Mouse (Mus musculus) embryonic facial prominence, embryonic 15.5 days (tissue): ENCODE results near the gene Tmod4. TPM values are rescaled to one million over a fixed set of nuclear protein-coding genes. Genes with fewer than 3 reads are reported as not detected.

Source experiments
- ATAC-seq: fragments of 200-750 bp; cut with Nextera tagmentation; 2 replicates; pipeline ENCODE4 v1.8.0; 2017; ENCODE audit warnings: low read depth, moderate TSS enrichment; ENCODE audit not compliant: insufficient number of reproducible peaks, low FRiP score, low TSS enrichment
- H3K27ac ChIP-seq: fragments of 300-500 bp; sonication (generic); replicated peaks from 2 replicates; pipeline ENCODE4 v1.5.1; 2015; ENCODE audit warnings: mild to moderate bottlenecking, inconsistent platforms
- H3K27me3 ChIP-seq: fragments of 300-500 bp; sonication (generic); 2 replicates; pipeline ENCODE4 v1.6.1; 2015; ENCODE audit warnings: inconsistent platforms
- H3K36me3 ChIP-seq: fragments of 300-500 bp; sonication (generic); 2 replicates; pipeline ENCODE4 v1.6.1; 2015; ENCODE audit warnings: mild to moderate bottlenecking, inconsistent platforms
- H3K4me1 ChIP-seq: fragments of 300-500 bp; sonication (generic); 2 replicates; pipeline ENCODE4 v1.6.1; 2015; ENCODE audit warnings: inconsistent platforms
- H3K4me2 ChIP-seq: fragments of 300-500 bp; sonication (generic); replicated peaks from 2 replicates; pipeline ENCODE4 v1.6.1; 2015; ENCODE audit warnings: mild to moderate bottlenecking, inconsistent platforms
- H3K4me3 ChIP-seq: fragments of 300-500 bp; sonication (generic); replicated peaks from 2 replicates; pipeline ENCODE4 v1.5.1; 2015; ENCODE audit warnings: mild to moderate bottlenecking, inconsistent platforms
- H3K9ac ChIP-seq: fragments of 300-500 bp; sonication (generic); 2 replicates; pipeline ENCODE4 v1.6.1; 2015; ENCODE audit warnings: inconsistent platforms
- H3K9me3 ChIP-seq: fragments of 300-500 bp; sonication (generic); replicated peaks from 2 replicates; pipeline ENCODE4 v1.6.1; 2016; ENCODE audit warnings: inconsistent platforms
- WGBS: fragments of 180-500 bp; shearing (Covaris S2); methylation state at CpG from one replicate; pipeline ENCODE4 v1.1.7; 2015; 5-methylcytosine and 5-hydroxymethylcytosine counted together
- polyA plus RNA-seq: library from polyadenylated mRNA; unstranded; fragments of >200 nt; fragmentation: Nextera tagmentation; extraction: Ambion mirVana; gene quantifications from 2 replicates; pipeline ENCODE4 v1.2.1, GENCODE M21; 2015

The Tmod4 gene
- polyA plus RNA-seq, 1 experiment from 2014 or later, result 1.7 TPM

DNA sequence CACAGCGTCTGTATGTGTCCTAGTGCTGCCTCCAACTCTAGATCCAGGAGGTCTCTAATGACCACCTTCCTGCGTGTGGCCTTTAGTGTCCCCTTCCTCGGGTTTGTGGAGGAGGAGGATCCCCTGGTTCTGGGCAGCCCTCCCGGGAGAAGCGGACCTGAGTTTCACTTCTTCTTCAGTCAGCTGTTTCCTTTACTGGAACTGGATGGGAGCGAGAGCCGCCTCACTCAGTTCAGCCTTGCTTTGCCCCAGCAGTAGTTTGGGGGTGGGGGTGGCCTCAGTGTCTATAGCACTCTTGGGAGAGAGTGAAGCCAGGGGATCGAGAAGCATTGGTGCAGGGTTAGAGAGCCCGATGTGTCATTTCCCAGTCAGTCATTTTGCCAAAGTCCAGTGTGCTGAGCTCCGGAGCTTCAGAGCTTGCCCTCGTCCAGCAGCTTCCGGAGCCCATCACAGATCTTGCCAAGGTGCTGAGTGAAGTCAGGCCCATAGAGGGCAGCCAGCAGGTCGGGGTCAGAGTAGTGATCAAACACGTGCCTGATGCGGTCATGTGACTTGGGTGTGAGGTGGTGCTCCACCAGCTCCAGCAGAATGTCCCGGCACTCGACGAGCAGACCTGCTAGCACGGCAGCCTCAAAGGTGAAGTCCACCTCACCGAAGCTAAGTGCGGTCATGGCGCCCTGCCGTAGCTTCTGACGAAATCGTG, 15.5 kb downstream of the Tmod4 start:
- Histone ChIP-seq H3K36me3 (peaks cover 27% of the 10 kb centered on the region), H3K9ac (no peak overlapping the region), H3K27me3 (no peaks in the 10 kb centered on the region), H3K4me2 (no peak overlapping the region), H3K9me3 (no peaks in the 10 kb centered on the region), H3K27ac (no peak overlapping the region), H3K4me1 (peaks cover 14% of the 10 kb centered on the region), H3K4me3 (no peak overlapping the region)
- ATAC-seq, result no peak
- WGBS, result 73% methylated on average over 25 of the region's 25 CpGs

DNA sequence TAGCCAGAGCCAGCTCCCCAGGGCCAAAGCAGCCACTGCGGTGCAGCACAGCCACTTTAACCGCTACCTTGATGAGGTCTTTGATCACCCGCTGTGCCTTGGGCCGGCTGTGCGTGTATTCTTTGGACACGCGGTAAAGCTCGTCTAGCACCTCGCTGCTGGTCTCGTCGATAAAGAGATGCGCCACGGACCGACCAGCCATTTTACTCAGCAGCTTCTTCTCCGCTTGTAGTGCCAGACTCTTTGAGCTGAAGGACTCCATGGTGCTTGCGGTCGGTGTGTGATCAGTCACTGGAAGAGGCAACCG, 16.0 kb downstream of the Tmod4 start:
- Histone ChIP-seq H3K9ac (no peak overlapping the region), H3K4me2 (no peak overlapping the region), H3K27ac (no peak overlapping the region), H3K4me1 (peaks cover 10% of the 10 kb centered on the region), H3K36me3 (peaks cover 27% of the 10 kb centered on the region), H3K9me3 (no peaks in the 10 kb centered on the region), H3K27me3 (no peaks in the 10 kb centered on the region), H3K4me3 (no peak overlapping the region)
- no peak for ATAC-seq
- 71% methylated on average over 18 of the region's 18 CpGs for WGBS

DNA sequence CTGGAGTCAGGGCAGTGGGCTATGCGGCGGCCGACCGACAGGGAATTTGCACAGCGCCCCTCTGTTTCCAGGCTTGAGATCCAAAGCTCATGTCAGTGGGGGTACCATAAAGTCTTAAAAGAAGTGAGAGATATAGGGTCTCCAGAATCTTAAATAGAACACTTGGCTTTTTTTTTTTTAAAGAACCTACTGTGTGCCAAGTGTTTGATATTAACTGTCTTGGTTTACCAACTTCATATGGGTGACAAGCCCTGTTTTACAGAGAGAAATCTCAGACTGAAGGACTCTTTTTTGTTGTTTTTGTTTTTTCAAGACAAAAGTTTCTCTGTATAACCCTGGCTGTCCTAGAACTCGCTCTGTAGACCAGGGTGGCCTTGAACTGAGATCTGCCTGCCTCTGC, 16.5 kb downstream of the Tmod4 start:
- peaks cover 5% of the 10 kb centered on the region; the same call in 1 of the 2 replicates for H3K4me1 ChIP-seq
- 91% methylated on average over 6 of the region's 6 CpGs for WGBS
- no peak overlapping the region for H3K4me3 ChIP-seq
- no peaks in the 10 kb centered on the region for H3K9me3 ChIP-seq
- H3K27ac ChIP-seq, result no peak overlapping the region
- peaks cover 27% of the 10 kb centered on the region for H3K36me3 ChIP-seq
- no peaks in the 10 kb centered on the region for H3K27me3 ChIP-seq
- no peak for ATAC-seq
- no peak overlapping the region for H3K4me2 ChIP-seq
- H3K9ac ChIP-seq, result no peak overlapping the region

DNA sequence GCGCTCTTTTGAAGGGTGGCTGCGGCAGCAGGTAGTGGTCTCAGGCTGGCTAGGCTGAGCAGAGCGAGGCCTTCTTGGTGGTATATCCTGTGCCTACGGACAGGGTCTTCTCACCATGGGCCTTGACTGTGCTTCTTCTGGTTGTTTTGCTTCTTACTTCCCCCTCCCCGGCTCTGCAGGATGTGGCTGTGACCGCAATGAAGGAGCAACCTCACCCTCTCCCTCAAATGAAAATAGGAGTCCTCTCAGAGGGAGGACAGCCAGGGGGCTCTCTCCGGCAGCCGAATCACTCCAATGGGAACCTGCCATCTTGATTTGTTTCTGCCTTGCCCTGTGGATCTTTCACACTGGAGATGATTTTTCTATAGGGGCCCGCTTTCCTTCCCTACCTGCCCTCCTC, 17.2 kb downstream of the Tmod4 start:
- Histone ChIP-seq H3K4me1 (no peaks in the 10 kb centered on the region), H3K27ac (no peak overlapping the region), H3K9ac (no peak overlapping the region), H3K27me3 (no peaks in the 10 kb centered on the region), H3K4me2 (no peak overlapping the region), H3K36me3 (peaks cover 27% of the 10 kb centered on the region), H3K4me3 (no peak overlapping the region), H3K9me3 (no peaks in the 10 kb centered on the region)
- WGBS, result 90% methylated on average over 9 of the region's 9 CpGs
- no peak for ATAC-seq

DNA sequence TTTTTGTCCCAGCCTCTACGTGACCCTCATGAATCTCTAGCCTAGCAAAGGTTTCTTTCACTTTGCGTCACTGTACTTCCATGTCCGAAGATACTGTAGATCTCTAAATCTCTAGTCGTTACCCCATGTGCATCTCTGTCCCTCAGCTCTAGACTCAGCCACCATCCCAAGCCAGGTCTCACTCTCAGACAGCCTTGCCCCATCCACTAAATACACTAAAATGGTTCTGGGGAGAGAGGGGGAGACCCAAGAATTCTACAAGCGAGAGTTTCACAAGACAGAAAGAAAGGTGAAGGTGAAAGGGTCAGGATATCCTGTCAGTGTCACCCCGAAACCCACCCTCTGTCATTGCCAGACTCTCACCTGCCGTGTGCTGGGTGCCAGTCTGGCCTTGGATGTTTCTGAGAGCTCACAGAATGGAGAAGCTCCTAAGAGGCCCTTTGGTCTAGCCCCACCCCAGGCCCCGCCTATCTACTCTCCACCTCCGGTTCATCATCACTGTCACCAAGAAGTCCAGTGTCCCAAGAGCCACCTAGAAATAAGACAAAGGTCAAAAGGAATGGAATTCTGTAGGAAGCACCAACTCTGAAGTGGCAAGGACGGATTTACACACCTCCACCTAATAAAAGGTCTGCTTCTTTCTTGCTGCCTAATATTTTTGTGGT, 17.8 kb downstream of the Tmod4 start, which contains the start of gene Tnfaip8l2:
Tnfaip8l2 (minus strand) TSS at position 409 of the 665 bp plus-strand sequence.
- no peak within 1 kb of the TSS for H3K9ac ChIP-seq
- H3K4me1 ChIP-seq, result no peaks in the 10 kb centered on the region
- no peak within 1 kb of the TSS for H3K4me3 ChIP-seq
- H3K27me3 ChIP-seq, result no peaks in the 10 kb centered on the region
- no peaks in the 10 kb centered on the region for H3K9me3 ChIP-seq
- H3K27ac ChIP-seq, result no peak within 1 kb of the TSS
- no peak for ATAC-seq
- 84% methylated on average over 10 of the region's 10 CpGs for WGBS
- peaks cover 27% of the 10 kb centered on the region for H3K36me3 ChIP-seq
- no peak within 1 kb of the TSS for H3K4me2 ChIP-seq

DNA sequence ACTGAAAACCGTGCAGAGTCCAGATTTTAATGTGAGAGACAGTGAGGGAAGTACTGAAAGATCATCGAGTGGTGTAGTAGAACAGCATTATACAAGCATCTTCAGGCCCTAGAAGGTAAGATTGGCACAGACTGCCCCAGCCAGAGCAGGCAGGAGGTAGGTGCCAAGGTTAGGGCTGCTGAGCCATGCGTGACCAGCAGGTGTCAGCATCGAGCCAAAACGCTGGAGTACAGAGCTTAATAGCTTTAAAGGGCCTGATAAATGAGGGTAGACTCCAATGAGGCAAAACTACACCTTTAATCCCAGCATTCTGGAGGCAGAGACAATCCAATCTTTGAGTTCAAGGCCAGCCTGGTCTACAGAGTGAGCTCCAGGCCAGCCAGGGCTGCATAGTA, 18.3 kb downstream of the Tmod4 start:
- ATAC-seq, result 0 out of 2 replicates have a peak, but pooled peaks have one; percentile 52

DNA sequence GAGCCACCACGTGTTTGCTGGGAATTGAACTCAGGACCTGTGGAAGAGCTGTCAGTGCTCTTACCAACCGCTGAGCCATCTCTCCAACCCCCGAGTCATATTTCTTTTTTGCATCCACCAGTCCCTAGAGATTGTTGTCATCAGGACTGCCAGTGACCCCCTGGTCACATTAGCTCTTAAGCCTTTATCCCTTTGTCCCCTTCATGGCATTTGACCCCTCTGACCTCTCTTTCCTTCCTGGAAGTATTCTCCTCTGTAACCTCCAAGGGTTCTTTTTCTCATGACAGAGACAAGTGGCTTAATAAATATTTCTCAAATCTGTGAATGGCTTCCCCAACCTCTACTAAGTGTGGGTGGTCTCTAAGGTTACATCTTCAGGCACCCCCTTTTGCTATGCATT, 23.6 kb downstream of the Tmod4 start:
- no peak overlapping the region for H3K27ac ChIP-seq
- no peak overlapping the region for H3K4me3 ChIP-seq
- H3K36me3 ChIP-seq, result no peaks in the 10 kb centered on the region
- 47% methylated on average over 3 of the region's 3 CpGs for WGBS
- H3K4me1 ChIP-seq, result no peaks in the 10 kb centered on the region
- ATAC-seq, result no peak
- no peak overlapping the region for H3K4me2 ChIP-seq
- H3K9ac ChIP-seq, result no peak overlapping the region
- H3K9me3 ChIP-seq, result no peaks in the 10 kb centered on the region
- H3K27me3 ChIP-seq, result no peaks in the 10 kb centered on the region

More for the DNA sequence above, 18.3 kb downstream of the Tmod4 start:
- H3K4me3 ChIP-seq, result no peak overlapping the region
- H3K27me3 ChIP-seq, result no peaks in the 10 kb centered on the region
- H3K4me2 ChIP-seq, result no peak overlapping the region
- H3K9ac ChIP-seq, result no peak overlapping the region
- H3K27ac ChIP-seq, result no peak overlapping the region
- H3K36me3 ChIP-seq, result peaks cover 27% of the 10 kb centered on the region
- no peaks in the 10 kb centered on the region for H3K9me3 ChIP-seq
- no peaks in the 10 kb centered on the region for H3K4me1 ChIP-seq
- 7% methylated on average over 5 of the region's 5 CpGs for WGBS

DNA sequence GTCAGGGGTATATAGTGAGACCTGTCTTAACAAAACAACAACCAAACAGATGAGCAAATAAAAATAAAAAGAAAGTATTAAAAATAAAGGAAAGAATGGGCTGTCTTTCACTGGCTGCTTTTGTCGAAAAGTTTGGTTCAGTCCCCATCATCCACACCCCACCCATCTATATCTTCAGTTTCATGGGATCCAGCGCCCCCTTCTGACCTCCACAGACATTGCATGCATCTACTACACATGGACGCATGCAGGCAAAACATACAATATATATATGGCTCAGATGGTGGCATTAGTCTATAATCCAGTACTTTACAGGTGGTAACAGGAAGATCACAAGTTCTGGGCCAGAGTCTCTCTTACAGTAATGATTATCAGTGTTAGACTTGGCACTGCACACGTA, 29.6 kb downstream of the Tmod4 start:
- Histone ChIP-seq H3K27me3 (no peaks in the 10 kb centered on the region), H3K9me3 (no peaks in the 10 kb centered on the region), H3K36me3 (no peaks in the 10 kb centered on the region), H3K27ac (no peak overlapping the region), H3K9ac (no peak overlapping the region), H3K4me3 (no peak overlapping the region), H3K4me1 (no peaks in the 10 kb centered on the region), H3K4me2 (no peak overlapping the region)
- no peak for ATAC-seq
- 48% methylated on average over 4 of the region's 4 CpGs for WGBS

DNA sequence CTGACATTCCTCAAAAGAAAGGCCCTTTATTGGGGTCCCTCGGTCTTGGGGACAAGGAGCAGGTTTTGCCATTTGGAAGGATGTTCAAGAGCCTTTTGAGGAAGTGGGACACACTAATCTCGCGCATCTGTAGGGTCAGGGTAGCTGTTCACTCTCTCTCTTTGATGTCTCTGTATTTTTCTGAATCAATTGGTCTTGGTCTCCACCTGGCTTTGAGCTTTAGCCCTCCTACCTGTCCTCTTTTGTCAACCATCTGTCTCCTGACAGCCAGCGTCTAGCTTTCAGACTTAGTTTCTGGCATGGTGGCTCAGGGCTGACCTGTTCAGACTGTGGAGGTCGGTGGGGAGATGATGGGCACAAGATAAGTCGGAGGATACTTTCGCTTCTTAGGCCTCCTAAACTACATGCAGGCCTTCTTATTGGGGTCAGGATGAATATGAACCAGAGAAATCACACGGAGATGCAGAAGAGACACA, 35.3 kb downstream of the Tmod4 start:
- Histone ChIP-seq H3K4me2 (peak overlapping the region; percentile 74), H3K27ac (no peak overlapping the region), H3K9ac (no peak overlapping the region), H3K4me1 (peaks cover 40% of the 10 kb centered on the region), H3K4me3 (peak overlapping the region; percentile 65), H3K9me3 (no peaks in the 10 kb centered on the region), H3K36me3 (0 out of 2 replicates have a peak, but pooled peaks cover 2% of the 10 kb centered on the region), H3K27me3 (no peaks in the 10 kb centered on the region)
- WGBS, result 15% methylated on average over 8 of the region's 8 CpGs
- ATAC-seq, result no peak

DNA sequence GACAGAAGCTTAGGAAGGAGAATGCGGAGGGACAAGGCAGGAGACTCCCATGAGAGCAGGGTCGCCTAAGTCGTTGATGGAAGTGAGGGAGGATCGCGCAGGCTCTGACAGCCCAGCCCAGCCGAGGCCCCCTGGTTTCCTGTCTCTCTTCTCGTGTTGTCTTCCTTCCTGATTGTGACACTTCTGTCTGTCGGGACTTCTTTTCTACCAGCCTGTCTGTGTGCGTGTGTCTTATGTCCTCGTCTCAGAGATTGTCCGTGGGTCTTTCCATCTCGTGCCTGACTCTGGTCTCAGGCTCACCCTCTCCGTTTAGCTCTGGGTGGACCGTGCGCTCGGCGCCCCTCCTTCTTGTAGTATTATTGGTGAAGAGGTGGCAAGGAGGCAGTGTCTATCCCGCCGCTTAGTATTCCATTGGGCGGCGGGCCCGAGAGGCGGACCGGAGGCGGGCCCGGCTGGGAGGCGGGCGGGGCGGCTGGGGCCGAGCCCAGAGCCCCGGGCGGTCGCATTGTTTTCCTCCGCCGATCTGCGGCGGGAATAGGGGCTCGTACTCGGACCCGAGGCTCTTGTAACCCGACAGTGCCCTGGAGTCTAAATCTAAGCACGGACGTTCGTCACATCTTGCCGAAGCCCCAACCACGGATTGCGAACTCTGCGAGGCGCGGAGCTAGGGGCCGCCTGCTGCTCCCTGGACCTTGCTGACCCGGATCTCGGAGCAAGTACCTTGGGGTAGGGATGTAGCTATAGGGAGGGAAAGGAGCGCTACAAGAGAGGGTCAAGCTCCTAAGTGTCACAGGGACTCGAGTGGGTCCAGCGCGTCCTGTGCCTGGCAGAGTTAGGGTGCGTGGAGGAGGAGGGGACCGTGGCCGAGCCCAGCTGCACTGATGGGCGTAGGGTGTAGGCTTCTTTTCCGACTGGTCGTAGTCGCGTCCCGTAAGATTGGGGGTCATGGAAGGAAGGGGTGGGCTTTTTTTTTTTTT, 36.0 kb downstream of the Tmod4 start, which contains the start of gene Sema6c:
Sema6c (plus strand) TSS at position 471 of the 977 bp plus-strand sequence.
- under 1% methylated on average over 66 of the region's 66 CpGs for WGBS
- peak; percentile 96 for ATAC-seq
- peaks cover 40% of the 10 kb centered on the region for H3K4me1 ChIP-seq
- peak within 1 kb of the TSS; percentile 65 for H3K4me3 ChIP-seq
- H3K27ac ChIP-seq, result peak within 1 kb of the TSS; percentile 68
- peaks cover 9% of the 10 kb centered on the region; the same call in 1 of the 2 replicates for H3K36me3 ChIP-seq
- no peaks in the 10 kb centered on the region for H3K27me3 ChIP-seq
- H3K9ac ChIP-seq, result peak within 1 kb of the TSS; percentile 47
- no peaks in the 10 kb centered on the region for H3K9me3 ChIP-seq
- H3K4me2 ChIP-seq, result peak within 1 kb of the TSS; percentile 74
